Mouse (Mus musculus) adrenal gland, postnatal 36 days (tissue): Measurements from ENCODE around the gene Kctd7. TPM values are rescaled to one million over a fixed set of nuclear protein-coding genes. Genes with fewer than 3 reads are reported as not detected.

Experiments used
- DNase-seq, 2 experiments: peaks; one replicate each; pipeline ENCODE4 v3.0.0; 2021; ENCODE audit warnings: mixed read lengths in 1 of 2
- total RNA-seq, 2 experiments: library from RNA; stranded (reverse); gene quantifications; 2 replicates each; pipeline ENCODE4 v1.2.3; 2021

The Kctd7 gene
- total RNA-seq, 2 experiments from 2014 or later = 8.6 to 14.6 TPM

- DNase-seq = peak; percentile 41 to 52
These were observed 1.6 kb upstream of the Kctd7 start for GRCm38 (mm10) chr5:130143101-130143500.

- DNase-seq = peak; percentile 90
These were observed 706 bp upstream of the Kctd7 start for GRCm38 (mm10) chr5:130143977-130144333.

DNA sequence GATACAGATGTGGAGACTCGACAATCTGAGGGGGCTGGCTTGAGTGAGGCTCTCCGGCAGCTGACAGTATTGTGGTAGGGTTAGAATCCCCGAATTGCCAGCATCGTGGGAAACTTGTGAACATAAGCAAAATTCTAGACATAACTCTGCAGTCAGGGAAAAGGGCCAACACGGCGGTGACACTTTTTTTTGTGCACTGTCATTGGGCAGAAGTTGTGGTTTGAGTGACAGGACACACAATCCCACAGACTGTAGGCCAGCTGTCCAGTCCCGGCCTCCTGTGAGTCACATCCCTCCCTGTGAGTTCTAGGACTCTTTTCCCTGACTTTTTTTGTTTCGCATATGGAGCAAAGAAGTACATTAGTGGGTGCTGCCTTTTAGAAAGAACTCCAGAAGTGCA, 1.3 kb downstream of the Kctd7 start:
- DNase-seq = peak; percentile 62 to 68

- DNase-seq = no peak
These were observed 5.2 kb downstream of the Kctd7 start for GRCm38 (mm10) chr5:130149726-130150310.

DNA sequence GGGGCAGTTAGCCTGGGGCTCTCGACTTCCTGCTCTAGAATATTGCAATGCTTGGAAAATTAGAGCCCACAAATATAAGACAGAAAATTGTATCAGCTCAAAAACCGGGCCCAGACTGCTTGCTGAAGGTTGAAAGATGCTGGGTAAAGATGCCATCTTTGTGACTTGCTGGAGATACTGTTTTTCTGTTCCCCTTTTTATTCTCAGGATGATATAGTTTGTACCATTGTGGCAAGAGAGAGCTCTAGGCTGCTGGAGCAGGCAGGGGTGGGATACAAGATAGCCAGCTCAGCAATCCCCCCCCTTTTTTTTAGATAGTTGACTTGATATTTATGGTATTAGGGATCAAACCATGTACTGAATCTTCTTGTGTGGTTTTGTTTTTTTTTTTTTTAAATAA, 9.6 kb downstream of the Kctd7 start:
- DNase-seq = no peak

- no peak for DNase-seq
These were observed 13.9 kb downstream of the Kctd7 start for GRCm38 (mm10) chr5:130158545-130158944.

DNA sequence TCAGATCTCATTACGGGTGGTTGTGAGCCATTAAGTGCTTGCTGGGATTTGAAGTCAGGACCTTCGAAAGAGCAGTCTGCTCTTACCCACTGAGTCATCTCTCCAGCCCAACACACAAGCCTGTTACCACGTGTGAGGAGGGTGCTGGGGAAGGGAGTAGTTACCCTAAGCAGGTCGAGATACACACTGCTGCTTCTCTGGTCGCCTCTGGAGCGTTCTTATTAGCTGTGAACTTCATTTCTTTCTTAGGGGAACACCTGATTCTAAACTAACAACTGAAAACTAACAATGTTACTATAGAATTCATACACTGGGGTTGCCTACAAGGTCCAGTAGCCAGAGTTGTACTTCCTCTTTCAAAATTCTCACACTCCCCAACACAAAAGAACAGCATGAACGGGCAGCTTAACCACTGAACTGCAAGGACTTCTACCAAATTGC, 15.1 kb downstream of the Kctd7 start:
- no peak for DNase-seq

DNA sequence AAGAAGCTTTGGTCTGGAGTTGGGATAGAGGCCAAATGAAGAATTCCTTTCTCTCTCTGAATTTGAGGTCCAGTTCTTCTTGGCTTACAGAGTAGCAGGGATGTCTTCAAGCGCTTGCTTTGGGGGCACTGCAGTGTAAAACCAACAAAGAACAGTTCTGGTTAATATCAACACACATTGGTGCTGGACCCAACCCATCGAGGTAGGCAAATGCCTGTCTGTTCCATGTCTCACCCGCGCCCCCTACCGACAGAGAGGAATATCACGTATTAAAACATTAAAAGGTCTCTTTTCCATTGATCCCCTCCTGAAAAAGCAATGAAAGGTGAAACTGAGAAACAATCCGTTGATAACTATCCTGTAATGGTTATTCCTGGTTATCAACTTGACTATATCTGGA, 19.0 kb downstream of the Kctd7 start:
- peak; percentile 84 to 89 for DNase-seq

DNA sequence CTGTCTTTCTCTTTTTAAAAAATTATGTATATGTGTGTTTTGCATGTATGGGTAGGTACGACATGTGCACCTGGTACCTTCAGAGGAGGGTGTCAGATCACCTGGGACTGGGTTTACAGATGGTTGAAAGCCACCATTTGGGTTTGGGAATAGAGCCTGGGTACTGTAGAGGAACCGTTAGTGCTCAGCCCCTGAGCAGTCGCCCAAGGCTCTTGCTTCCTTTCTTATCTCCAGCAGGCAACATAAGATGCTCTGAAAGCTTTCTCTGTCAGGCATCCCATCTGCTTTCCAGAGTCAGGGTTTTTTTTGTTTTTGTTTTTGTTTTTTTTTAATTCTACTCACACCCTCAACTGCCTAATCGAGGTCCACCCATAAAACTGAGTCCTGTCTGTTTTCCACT, 20.6 kb downstream of the Kctd7 start:
- DNase-seq = no peak

DNA sequence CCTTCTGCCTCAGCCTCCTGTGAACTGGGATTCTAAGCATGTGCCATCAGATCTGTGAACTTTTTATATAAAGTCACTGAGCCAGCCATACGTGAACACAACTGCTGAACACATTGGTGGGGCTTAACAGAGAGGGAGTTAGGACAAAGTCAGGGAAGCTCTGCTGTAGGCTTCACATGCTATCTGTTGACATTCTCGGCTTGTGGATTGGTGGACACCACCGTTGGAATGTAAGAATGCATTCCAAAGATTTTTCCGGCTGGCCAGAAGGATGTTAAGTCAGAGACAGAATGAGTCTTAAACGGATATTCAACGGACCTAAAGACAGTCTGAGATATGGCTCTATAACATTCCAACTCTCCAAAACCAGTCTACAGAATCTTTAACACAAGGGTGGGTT, 24.4 kb downstream of the Kctd7 start:
- no peak for DNase-seq

DNA sequence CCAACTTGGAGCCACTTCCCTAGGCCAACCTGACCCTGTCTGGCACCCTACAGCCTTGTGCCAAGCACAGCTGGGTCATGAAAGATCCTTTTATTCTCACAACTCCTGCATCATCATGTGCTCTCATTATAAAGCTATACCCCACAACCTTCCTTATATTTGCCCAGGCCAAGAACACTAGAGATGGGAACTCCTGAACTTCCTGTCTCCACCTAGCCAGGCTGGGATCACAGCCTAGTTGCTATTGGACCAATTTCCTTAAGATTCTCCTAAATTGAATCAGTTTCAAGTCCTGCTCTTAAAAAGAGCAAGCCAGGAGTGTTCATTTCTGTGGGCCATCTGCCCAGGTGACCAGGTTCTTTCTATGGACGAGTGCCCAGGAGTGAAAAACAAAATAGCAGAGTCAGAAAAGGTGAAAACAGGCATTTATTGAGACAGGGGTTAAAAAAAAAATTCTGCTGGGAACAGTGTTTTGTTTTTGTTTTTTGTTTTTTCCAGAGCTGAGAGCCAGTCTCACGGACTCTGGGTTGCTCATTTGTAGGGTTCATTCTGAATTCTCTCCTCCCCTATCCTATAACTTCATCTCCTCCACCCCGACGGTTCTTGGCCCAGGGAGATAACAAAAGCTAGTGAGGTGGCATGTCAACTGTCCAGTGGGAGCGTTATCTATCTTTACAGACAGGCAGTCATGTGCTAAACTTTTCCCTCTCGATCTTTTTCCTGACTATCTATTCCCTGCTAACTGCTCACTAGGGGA, 26.2 kb downstream of the Kctd7 start:
- no peak for DNase-seq

DNA sequence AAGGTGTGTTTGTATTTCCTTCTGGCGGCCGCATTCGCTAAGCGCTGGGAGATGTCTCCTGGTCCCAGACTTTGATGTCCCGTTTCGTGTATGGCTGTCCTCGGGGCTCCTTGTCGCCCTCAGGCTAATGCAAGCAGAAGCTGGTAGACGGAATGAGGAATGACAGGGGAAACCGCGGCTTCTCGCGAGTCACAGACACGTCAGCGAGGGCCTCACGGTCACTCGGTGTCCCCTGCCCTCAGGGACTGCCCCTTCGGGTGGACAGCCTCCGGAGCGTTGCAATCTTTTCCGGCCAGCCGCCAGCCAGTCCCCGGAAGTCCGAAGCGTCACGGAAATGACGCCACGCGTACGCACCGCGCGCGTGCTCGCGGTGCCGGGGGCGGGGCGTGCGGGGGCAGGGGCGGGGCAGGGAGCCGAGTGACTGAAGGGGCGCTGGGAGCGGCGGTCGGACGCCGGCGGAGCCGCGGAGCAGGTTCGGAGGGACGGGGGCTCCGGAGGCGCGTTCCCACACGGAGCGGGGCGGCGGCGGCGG, 26.8 kb downstream of the Kctd7 start, which contains the start of gene Rabgef1:
Gene Rabgef1 (plus strand): TSS at position 376 of the 532 bp plus-strand sequence.
- peak; percentile 96 to 97 for DNase-seq

DNA sequence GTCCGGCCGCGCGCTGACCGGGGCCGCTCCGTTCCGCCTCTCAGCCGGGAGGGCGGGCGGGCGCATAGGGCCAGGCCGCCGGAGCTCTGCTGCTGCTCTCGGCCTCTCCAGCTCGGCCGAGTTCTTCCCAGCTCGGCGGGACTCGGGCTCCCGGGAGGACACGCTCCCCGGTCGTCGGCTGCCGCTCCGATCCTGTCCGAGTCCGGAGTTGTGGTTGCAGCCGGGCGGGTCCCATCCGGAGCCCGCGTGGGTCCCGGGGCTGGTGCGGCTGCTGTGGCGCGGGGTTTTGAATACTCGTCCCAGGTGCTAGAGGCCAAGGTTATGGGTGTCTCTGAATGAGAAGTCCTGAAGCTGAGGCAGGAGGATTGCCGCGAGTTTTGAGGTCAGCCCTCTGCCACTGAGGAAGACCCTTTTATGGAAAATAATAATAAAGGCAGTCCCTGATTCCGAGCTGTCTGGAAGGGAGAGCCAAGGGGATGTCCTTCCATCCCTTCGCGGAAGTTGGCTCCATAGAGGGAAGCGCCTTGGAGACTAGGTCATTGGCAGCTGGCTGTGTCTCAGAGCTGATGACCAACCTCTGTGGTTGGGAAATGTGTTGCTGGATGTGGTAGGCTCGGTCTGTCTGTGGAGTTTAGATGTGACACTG, 27.4 kb downstream of the Kctd7 start:
- peak; percentile 61 to 69 for DNase-seq

DNA sequence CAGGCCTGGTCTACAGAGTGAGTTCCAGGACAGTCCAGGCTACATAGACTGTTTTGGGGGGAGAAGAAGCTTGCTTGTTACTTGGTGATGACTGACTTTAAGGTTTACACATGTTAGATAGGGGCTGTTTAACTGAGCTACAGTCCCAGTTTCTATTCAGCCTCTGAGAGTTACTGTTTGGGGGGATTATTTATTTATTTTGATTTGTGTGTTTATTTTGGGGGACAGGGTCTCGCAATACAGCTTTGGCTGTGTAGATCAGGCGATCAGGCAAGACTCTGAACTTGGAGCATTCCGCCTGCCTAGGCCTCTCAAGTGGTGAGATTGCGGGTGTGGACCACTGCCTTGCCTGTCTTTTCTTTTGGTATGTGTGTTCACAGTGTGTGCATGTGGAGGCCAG, 28.4 kb downstream of the Kctd7 start:
- DNase-seq = no peak

GRCm38 (mm10) chr5:130177871-130178270, 33.2 kb downstream of the Kctd7 start:
- DNase-seq = no peak

GRCm38 (mm10) chr5:130180362-130180761, 35.7 kb downstream of the Kctd7 start:
- DNase-seq = no peak

- DNase-seq = no peak
These were observed 37.3 kb downstream of the Kctd7 start for GRCm38 (mm10) chr5:130181740-130182540.

- DNase-seq = no peak
These were observed 37.8 kb downstream of the Kctd7 start for GRCm38 (mm10) chr5:130182541-130182821.

GRCm38 (mm10) chr5:130184193-130184856, 39.7 kb downstream of the Kctd7 start:
- peak; percentile 68 to 69 for DNase-seq

DNA sequence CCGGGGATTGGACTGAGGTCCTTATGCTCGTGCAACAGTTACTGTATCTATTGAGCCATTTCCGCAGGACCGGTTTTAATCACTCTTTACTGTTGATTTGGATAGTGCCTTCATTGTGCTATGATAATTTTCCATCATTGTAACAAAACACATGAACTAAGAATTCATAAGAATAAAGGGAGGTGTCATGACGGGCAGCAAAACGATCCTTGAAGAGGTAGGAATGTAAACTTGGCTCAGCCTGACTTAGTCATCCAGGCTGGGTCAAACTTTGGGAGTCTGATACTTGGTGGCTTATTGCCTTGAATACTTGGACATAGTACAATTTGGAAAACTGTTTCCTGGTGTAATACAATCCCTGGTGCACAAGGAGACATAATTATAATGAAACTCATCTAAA, 40.7 kb downstream of the Kctd7 start:
- DNase-seq = no peak

DNA sequence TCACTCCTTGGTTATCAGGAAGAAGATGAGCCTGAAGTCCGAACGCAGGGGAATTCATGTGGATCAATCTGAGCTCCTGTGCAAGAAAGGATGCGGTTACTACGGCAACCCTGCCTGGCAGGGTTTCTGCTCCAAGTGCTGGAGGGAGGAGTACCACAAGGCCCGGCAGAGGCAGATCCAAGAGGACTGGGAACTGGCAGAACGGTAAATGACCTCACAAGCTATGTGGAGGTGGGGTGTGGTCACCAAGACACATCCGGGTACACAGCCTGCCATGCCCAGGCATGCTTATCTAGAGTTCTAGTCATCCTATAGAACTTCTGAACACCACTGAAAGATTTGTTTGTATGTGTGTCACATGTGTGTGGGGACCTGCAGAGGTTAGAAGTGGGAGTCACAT, 42.7 kb downstream of the Kctd7 start:
- no peak for DNase-seq

GRCm38 (mm10) chr5:130190909-130191308, 46.2 kb downstream of the Kctd7 start:
- DNase-seq = no peak
